Comparison of ENCODE assay signal across 14 mouse cellular contexts in the genomic region with DNA sequence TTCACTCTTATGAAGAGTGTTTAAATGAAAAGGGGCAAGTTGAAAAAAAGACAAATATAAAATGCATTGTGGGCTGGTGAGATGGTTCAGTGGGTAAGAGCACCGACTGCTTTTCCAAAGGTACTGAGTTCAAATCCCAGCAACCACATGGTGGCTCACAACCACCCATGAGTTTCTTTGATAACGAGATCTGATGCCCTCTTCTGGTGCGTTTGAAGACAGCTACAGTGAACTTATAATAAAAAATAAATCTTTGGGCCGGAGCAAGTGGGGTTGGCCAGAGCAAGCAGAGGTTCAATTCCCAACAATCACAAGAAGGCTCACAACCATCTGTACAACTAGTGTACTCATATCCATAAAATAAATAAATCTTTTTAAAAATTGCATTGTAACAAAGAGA.
"Had no signal": no experiment of that assay in that cellular context is flagged by ENCODE, and none has a peak within 500 bp of the region (broad histone marks: within the 10 kb centered on the region; RNA-seq: fewer than 3 reads in every experiment).

No protein-coding gene starts in this region.

- ATAC-seq: midbrain, embryonic 15.5 days had no signal

- H3K27me3 ChIP-seq: limb, embryonic 13.5 days; midbrain, embryonic 15.5 days had no signal

- H3K27ac ChIP-seq: limb, embryonic 13.5 days; liver, embryonic 14.5 days; midbrain, embryonic 10.5 days; midbrain, embryonic 15.5 days had no signal

- DNase-seq: kidney, adult 11 months; kidney, postnatal 14 days; layer of hippocampus, adult 9-11 months; layer of hippocampus, postnatal 36 days; lung, adult 18-20 months; lung, postnatal 4 days; right cerebral cortex, adult 18-20 months; right cerebral cortex, postnatal 25 days; thymus, adult 18-20 months; thymus, postnatal 14 days had no signal

- H3K4me2 ChIP-seq: limb, embryonic 13.5 days; midbrain, embryonic 15.5 days had no signal

- H3K9ac ChIP-seq: limb, embryonic 13.5 days; liver, embryonic 14.5 days; midbrain, embryonic 15.5 days had no signal

- H3K4me3 ChIP-seq: limb, embryonic 13.5 days; midbrain, embryonic 10.5 days; midbrain, embryonic 15.5 days had no signal

- H3K9me3 ChIP-seq: limb, embryonic 13.5 days; midbrain, embryonic 10.5 days; midbrain, embryonic 15.5 days had no signal
